Mouse (Mus musculus) bone marrow, adult 2 months (tissue): ENCODE measurements around the gene Cadps.

Experiments
- CTCF ChIP-seq: fragments of 200-500 bp; IDR thresholded peaks from 2 replicates; pipeline ENCODE4 v1.5.1; 2011; ENCODE audit warnings: low read length, control low read depth; ENCODE audit not compliant: control insufficient read depth, insufficient read depth
- POLR2A ChIP-seq: fragments of 200-500 bp; IDR thresholded peaks from 2 replicates; pipeline ENCODE4 v1.6.1; 2011; ENCODE audit warnings: low read depth, mild to moderate bottlenecking, control low read depth, low read length, borderline replicate concordance; ENCODE audit not compliant: control insufficient read depth

DNA sequence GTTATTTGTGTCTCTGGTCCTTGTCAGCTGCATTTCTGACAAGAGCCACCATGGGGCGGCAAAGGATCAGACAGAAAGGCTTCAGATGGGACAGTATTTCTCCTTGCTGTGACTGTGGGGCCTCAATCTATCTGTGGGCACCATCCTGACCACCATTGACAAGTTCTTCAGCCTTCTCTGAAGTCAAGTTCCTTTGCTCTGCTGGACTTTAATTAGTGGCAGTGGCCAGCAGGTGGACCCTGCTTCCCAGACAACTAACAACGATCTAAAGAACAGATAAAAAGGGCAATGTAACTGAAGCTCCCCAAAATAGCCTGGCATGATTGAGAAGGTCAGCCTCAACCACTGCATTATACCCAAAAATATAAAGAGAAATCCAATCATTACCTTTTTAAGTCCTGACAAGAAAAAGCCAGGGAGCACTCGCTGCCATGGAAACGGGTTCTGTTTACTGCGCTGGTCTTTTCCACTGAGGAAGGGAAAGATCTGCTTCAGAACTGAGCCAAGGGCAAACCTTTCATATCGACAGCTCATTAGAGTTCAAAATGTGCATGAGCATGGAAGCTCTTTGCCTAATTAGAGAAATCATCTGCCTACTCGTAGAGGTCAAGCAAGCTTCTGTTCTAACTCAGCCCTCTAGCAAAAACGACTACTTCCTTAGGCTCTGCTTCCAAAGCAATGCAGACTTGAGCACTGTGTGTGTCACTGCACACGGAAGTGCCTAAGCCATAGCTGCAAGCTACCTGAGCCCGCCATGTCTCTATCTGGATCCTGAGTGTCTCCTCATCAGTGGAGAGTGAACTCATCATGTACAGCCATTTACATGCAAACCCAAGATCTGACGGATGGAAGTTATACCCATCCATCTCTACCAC is 198.4 kb downstream of the Cadps start:
- TF ChIP-seq CTCF (no peak), POLR2A (no peak)
